Mouse (Mus musculus) ES-E14 (cell line): Measurements from ENCODE around the gene Adgrf5. TPM values are rescaled to one million over a fixed set of nuclear protein-coding genes. Genes with fewer than 3 reads are reported as not detected.

Experiments used
- DNase-seq: peaks from one replicate; pipeline ENCODE4 v3.0.0-alpha.2; 2013; ENCODE audit warnings: low read depth, low spot score
- H3K27ac ChIP-seq: 2 replicates; pipeline ENCODE4 v1.5.1; 2012; ENCODE audit warnings: low read depth, mild to moderate bottlenecking, low read length, moderate library complexity, mixed read lengths; ENCODE audit not compliant: poor library complexity, insufficient read depth, severe bottlenecking
- H3K36me3 ChIP-seq: 2 replicates; pipeline ENCODE4 v1.6.1; 2012; ENCODE audit warnings: mild to moderate bottlenecking, low read length, moderate library complexity, mixed read lengths; ENCODE audit not compliant: control insufficient read depth, poor library complexity, insufficient read depth, severe bottlenecking
- H3K4me1 ChIP-seq, 2 experiments: fragments of 150-350 bp in 1 of 2; sonication (generic) in 1 of 2; 2 replicates each; pipeline ENCODE4 v1.6.1; 2012; ENCODE audit warnings: low read length in 2 of 2, mild to moderate bottlenecking in 1 of 2, mixed read lengths in 1 of 2; ENCODE audit not compliant: control insufficient read depth in 2 of 2, insufficient read depth in 2 of 2, poor library complexity in 1 of 2
- H3K4me3 ChIP-seq, 2 experiments: fragments of 150-350 bp in 1 of 2; sonication (generic) in 1 of 2; 2 replicates each; pipeline ENCODE4 v1.5.1; 2012; ENCODE audit warnings: low read length in 2 of 2, low read depth in 1 of 2, mild to moderate bottlenecking in 1 of 2, mixed read lengths in 1 of 2; ENCODE audit not compliant: insufficient read depth in 1 of 2, poor library complexity in 1 of 2, severe bottlenecking in 1 of 2
- H3K9ac ChIP-seq: 2 replicates; pipeline ENCODE4 v1.6.1; 2012; ENCODE audit warnings: low read depth, mild to moderate bottlenecking, low read length, mixed read lengths; ENCODE audit not compliant: poor library complexity, insufficient read depth, severe bottlenecking
- H3K9me3 ChIP-seq: fragments of 150-350 bp; sonication (generic); 2 replicates; pipeline ENCODE4 v1.6.1; 2012; ENCODE audit warnings: low read depth, mild to moderate bottlenecking, low read length; ENCODE audit not compliant: control insufficient read depth, insufficient read depth
- CHD2 ChIP-seq: IDR thresholded peaks from 2 replicates; pipeline ENCODE4 v1.6.1; 2014; ENCODE audit warnings: mild to moderate bottlenecking, low read depth, low read length, inconsistent platforms
- HCFC1 ChIP-seq: IDR thresholded peaks from 2 replicates; pipeline ENCODE4 v1.6.1; 2012; ENCODE audit warnings: low read length, inconsistent platforms, borderline replicate concordance; ENCODE audit not compliant: insufficient read depth
- MAFK ChIP-seq: IDR thresholded peaks from 2 replicates; pipeline ENCODE4 v1.6.1; 2014; ENCODE audit warnings: mild to moderate bottlenecking, low read depth, low read length, inconsistent platforms; ENCODE audit not compliant: insufficient read depth
- ZC3H11A ChIP-seq: IDR thresholded peaks from 2 replicates; pipeline ENCODE4 v1.6.1; 2012; ENCODE audit warnings: low read depth, mild to moderate bottlenecking, inconsistent platforms, low read length, borderline replicate concordance
- ZNF384 ChIP-seq: IDR thresholded peaks from 2 replicates; pipeline ENCODE4 v1.6.1; 2012; ENCODE audit warnings: low read depth, low read length, inconsistent platforms
- in situ Hi-C, 2 experiments: fragments of 600-800 bp; cut with MboI; formaldehyde crosslinking; loops; one replicate each; pipeline ENCODE4 v1.15.1; 2025; ENCODE audit warnings: low sequenced_read_pairs in 2 of 2, inconsistent platforms in 1 of 2; ENCODE audit not compliant: unreplicated experiment in 2 of 2
- total RNA-seq: library from RNA; depleted of rRNA; stranded (reverse); fragments of 300-350 nt; gene quantifications from 2 replicates; pipeline ENCODE4 v1.2.3, GENCODE M21; 2012

Gene Adgrf5
- total RNA-seq, 1 experiment: 5.5 TPM

GRCm38 (mm10) chr17:43459737-43460230, 99.5 kb downstream of the Adgrf5 start:
- H3K27ac ChIP-seq: no peak overlapping the region
- H3K36me3 ChIP-seq: no peaks in the 10 kb centered on the region
- TF ChIP-seq HCFC1 (no peak), ZNF384 (no peak), CHD2 (no peak), ZC3H11A (no peak), MAFK (no peak)
- no peak for DNase-seq
- H3K4me1 ChIP-seq: no peaks in the 10 kb centered on the region
- in situ Hi-C loops: loop anchor here (5.0 to 10.0 kb wide), 3 partner anchors 192 to 465 kb away; no protein-coding TSS in a partner anchor
- H3K4me3 ChIP-seq: no peak overlapping the region
- no peaks in the 10 kb centered on the region for H3K9me3 ChIP-seq
- no peak overlapping the region for H3K9ac ChIP-seq

- H3K36me3 ChIP-seq: no peaks in the 10 kb centered on the region
- H3K9ac ChIP-seq: no peak overlapping the region
- DNase-seq: peak; percentile 55
- in situ Hi-C loops: no loop called here
- no peaks in the 10 kb centered on the region for H3K9me3 ChIP-seq
- H3K27ac ChIP-seq: no peak overlapping the region
- TF ChIP-seq CHD2 (no peak), ZC3H11A (peak; percentile 75; the same call in 1 of the 2 replicates)
- H3K4me3 ChIP-seq: no peak overlapping the region
- no peaks in the 10 kb centered on the region for H3K4me1 ChIP-seq
Observed at GRCm38 (mm10) chr17:43460245-43461181, 100.3 kb downstream of the Adgrf5 start.

GRCm38 (mm10) chr17:43470039-43470438, 109.8 kb downstream of the Adgrf5 start:
- Histone ChIP-seq H3K9me3 (no peaks in the 10 kb centered on the region), H3K9ac (no peak overlapping the region), H3K27ac (no peak overlapping the region), H3K4me1 (peaks cover 0 to 4% of the 10 kb centered on the region in 2 experiments; a peak in 1 of 4 replicates), H3K36me3 (no peaks in the 10 kb centered on the region), H3K4me3 (no peak overlapping the region)
- in situ Hi-C loops: no loop called here
- no peak for DNase-seq
- TF ChIP-seq MAFK (no peak), ZNF384 (no peak), HCFC1 (no peak), CHD2 (no peak), ZC3H11A (no peak)

- in situ Hi-C loops: no loop called here
- Histone ChIP-seq H3K4me3 (no peak overlapping the region), H3K27ac (no peak overlapping the region), H3K4me1 (peaks cover 0 to 4% of the 10 kb centered on the region in 2 experiments; a peak in 1 of 4 replicates), H3K36me3 (no peaks in the 10 kb centered on the region), H3K9ac (no peak overlapping the region), H3K9me3 (no peaks in the 10 kb centered on the region)
- TF ChIP-seq ZC3H11A: no peak
- no peak for TF ChIP-seq CHD2
- no peak for TF ChIP-seq MAFK
- TF ChIP-seq ZNF384: no peak
- TF ChIP-seq HCFC1: no peak
- DNase-seq: no peak
Observed at GRCm38 (mm10) chr17:43472558-43472957, 112.3 kb downstream of the Adgrf5 start.
